Mouse (Mus musculus) liver, postnatal 0 days (tissue): Measurements from ENCODE around the gene Mex3a. TPM values are rescaled to one million over a fixed set of nuclear protein-coding genes. Genes with fewer than 3 reads are reported as not detected.

Source experiments
- ATAC-seq: fragments of 200-750 bp; cut with Nextera tagmentation; 2 replicates; pipeline ENCODE4 v1.8.0; 2017; ENCODE audit warnings: mild to moderate bottlenecking, moderate library complexity
- DNase-seq: peaks from one replicate; pipeline ENCODE4 v3.0.0-alpha.2; 2016
- H3K27ac ChIP-seq: fragments of 300-500 bp; sonication (generic); 2 replicates; pipeline ENCODE4 v1.5.1; 2014; ENCODE audit warnings: antibody characterized with exemption, moderate library complexity, mild to moderate bottlenecking, low read depth
- H3K27me3 ChIP-seq: fragments of 300-500 bp; sonication (generic); 2 replicates; pipeline ENCODE4 v1.6.1; 2014; ENCODE audit warnings: low read length, control low read depth, mixed read lengths; ENCODE audit not compliant: insufficient read depth
- H3K36me3 ChIP-seq: fragments of 300-500 bp; sonication (generic); replicated peaks from 2 replicates; pipeline ENCODE4 v1.6.1; 2014; ENCODE audit warnings: mild to moderate bottlenecking, control low read depth, low read length, moderate library complexity, mixed read lengths; ENCODE audit not compliant: insufficient read depth
- H3K4me1 ChIP-seq: fragments of 300-500 bp; sonication (generic); 2 replicates; pipeline ENCODE4 v1.6.1; 2014; ENCODE audit warnings: antibody characterized with exemption, mild to moderate bottlenecking, control low read depth; ENCODE audit not compliant: insufficient read depth
- H3K4me2 ChIP-seq: fragments of 300-500 bp; sonication (generic); 2 replicates; pipeline ENCODE4 v1.6.1; 2014; ENCODE audit warnings: low read depth, mild to moderate bottlenecking, low read length, moderate library complexity, mixed read lengths
- H3K4me3 ChIP-seq: fragments of 300-500 bp; sonication (generic); 2 replicates; pipeline ENCODE4 v1.5.1; 2014; ENCODE audit warnings: low read depth, low read length
- H3K9ac ChIP-seq: fragments of 300-500 bp; sonication (generic); replicated peaks from 2 replicates; pipeline ENCODE4 v1.6.1; 2014; ENCODE audit warnings: mild to moderate bottlenecking, moderate library complexity
- H3K9me3 ChIP-seq: fragments of 300-500 bp; sonication (generic); 2 replicates; pipeline ENCODE4 v1.6.1; 2016; ENCODE audit warnings: mild to moderate bottlenecking, control low read depth, low read length, mixed read lengths
- CTCF ChIP-seq: sonication (generic); IDR thresholded peaks from 2 replicates; pipeline ENCODE4 v1.5.1; 2016; ENCODE audit warnings: antibody characterized with exemption, low read depth
- EP300 ChIP-seq: IDR thresholded peaks from 2 replicates; pipeline ENCODE4 v1.6.1; 2016; ENCODE audit warnings: antibody characterized with exemption, low read depth, mild to moderate bottlenecking
- whole genome bisulfite sequencing: fragments of 180-500 bp; shearing (Covaris S2); extraction: QIAGEN DNeasy Blood & Tissue Kit; methylation state at CpG from one replicate; pipeline ENCODE4 v1.1.7; 2014; ENCODE audit not compliant: insufficient replicate concordance; 5-methylcytosine and 5-hydroxymethylcytosine counted together
- polyA plus RNA-seq: library from polyadenylated mRNA; unstranded; fragments of >200 nt; fragmentation: Nextera tagmentation; extraction: Ambion mirVana; gene quantifications from 2 replicates; pipeline ENCODE4 v1.2.1, GENCODE M21; 2015

Mex3a gene
- polyA plus RNA-seq, 1 experiment from 2014 or later = 0.51 TPM

DNA sequence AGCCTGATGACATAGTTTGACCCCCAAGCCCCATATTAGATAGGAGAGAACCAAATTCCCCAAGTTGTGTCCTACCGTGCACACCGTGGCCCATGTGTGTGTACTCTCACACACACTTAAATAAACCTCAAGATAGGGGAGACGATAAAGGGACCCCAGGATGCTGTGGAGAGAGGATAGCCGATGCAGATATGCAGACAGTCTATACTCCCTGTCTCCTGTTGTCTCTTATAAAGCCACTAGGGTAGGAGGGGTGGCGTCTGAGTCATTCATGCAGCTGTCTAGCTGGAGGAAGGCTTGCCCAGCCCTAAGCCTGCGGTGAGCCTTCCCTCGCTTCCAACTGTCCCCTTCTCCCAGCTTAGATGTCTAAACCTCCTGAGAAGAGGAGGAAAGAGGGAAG is 32.1 kb upstream of the Mex3a start:
- DNase-seq = no peak
- peak overlapping the region; percentile 96 for H3K4me2 ChIP-seq
- peaks cover 12% of the 10 kb centered on the region for H3K36me3 ChIP-seq
- no peak for ATAC-seq
- H3K9me3 ChIP-seq = no peaks in the 10 kb centered on the region
- no peaks in the 10 kb centered on the region for H3K27me3 ChIP-seq
- H3K4me3 ChIP-seq = peak overlapping the region; percentile 88
- 47% methylated on average over 7 of the region's 7 CpGs for WGBS
- H3K27ac ChIP-seq = peak overlapping the region; percentile 94
- H3K4me1 ChIP-seq = peaks cover 46% of the 10 kb centered on the region
- H3K9ac ChIP-seq = peak overlapping the region; percentile 93; the same call in 1 of the 2 replicates
- TF ChIP-seq EP300 = no peak
- TF ChIP-seq CTCF = no peak

DNA sequence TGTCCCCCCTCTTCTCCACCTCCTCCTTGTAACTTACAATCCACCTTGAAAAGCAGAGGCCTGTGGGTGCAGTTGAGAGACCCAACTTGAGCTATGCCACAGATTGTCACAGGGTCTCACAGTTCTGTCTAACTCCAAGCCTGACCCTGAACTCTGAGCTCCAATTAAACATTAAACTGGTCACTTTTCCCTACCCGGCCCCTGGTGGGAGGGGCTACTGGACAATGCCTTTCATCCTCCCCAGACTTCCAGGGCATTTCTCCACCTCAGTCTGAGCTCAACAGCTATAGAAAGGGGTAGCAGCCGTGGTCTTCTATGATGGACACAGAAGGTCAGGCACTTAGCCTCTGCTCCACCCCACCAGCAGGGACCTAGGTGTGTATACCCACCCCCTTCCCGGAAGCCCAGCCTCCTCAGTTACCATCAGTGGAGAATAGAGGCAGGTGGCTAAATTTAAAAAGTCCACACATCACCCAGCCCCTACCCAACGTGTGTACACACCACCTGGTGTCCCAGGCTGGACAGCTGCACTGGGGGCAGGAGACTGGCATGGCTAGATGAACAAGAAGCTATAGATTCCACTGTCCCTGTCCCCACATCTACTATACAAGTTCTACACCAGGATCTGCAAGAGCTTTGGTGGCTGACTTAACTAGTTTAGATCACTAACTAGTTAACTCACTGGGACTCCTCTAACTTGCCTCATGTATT is 31.4 kb upstream of the Mex3a start:
- Histone ChIP-seq H3K27ac (peak overlapping the region; percentile 94), H3K9me3 (no peaks in the 10 kb centered on the region), H3K4me3 (peak overlapping the region; percentile 88), H3K36me3 (peaks cover 12% of the 10 kb centered on the region), H3K9ac (peak overlapping the region; percentile 93), H3K27me3 (no peaks in the 10 kb centered on the region), H3K4me1 (peaks cover 39% of the 10 kb centered on the region), H3K4me2 (peak overlapping the region; percentile 96)
- no peak for TF ChIP-seq CTCF
- no peak for TF ChIP-seq EP300
- DNase-seq (peak; percentile 59), ATAC-seq (peak; percentile 26)
- 45% methylated on average over 4 of the region's 4 CpGs for WGBS

DNA sequence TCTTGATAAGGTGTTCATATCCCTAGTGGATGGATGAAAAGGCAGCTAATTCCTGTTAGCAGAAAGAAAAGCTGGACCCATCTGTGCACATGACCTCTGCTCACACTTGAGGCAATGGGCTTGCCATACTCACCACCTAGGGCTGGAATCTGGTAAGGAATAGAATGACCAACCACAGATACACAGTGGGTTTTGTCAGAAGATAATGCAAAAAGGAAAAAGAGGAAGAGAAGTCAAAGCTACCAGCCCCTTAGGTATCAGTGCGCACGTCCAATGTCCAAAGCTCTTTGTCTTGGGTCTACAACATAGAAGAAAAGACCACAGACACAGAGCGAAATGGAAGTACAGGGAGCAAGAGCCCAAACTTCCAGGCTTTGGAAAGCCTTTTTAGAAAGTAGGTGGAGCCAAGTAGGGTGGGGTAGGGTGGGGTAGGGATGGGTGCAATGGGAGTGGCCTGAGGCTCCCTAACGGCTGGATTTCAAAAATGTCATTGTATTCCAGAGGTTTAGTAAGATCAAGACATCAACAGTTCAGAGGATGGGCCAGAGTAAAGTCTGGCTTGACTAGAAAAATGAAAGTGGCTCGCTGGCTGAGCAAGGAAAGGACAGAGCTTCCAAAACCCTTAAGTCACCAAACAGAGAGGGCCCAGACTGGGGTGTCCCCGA is 30.7 kb upstream of the Mex3a start:
- Histone ChIP-seq H3K9ac (peak overlapping the region; percentile 93), H3K4me2 (peak overlapping the region; percentile 96), H3K9me3 (no peaks in the 10 kb centered on the region), H3K36me3 (peaks cover 12% of the 10 kb centered on the region), H3K27me3 (no peaks in the 10 kb centered on the region), H3K27ac (peak overlapping the region; percentile 94), H3K4me3 (peak overlapping the region; percentile 88), H3K4me1 (peaks cover 34% of the 10 kb centered on the region)
- DNase-seq (peak; percentile 47), ATAC-seq (peak; percentile 22)
- WGBS = 42% methylated on average over 6 of the region's 6 CpGs
- TF ChIP-seq CTCF (no peak), EP300 (no peak)

DNA sequence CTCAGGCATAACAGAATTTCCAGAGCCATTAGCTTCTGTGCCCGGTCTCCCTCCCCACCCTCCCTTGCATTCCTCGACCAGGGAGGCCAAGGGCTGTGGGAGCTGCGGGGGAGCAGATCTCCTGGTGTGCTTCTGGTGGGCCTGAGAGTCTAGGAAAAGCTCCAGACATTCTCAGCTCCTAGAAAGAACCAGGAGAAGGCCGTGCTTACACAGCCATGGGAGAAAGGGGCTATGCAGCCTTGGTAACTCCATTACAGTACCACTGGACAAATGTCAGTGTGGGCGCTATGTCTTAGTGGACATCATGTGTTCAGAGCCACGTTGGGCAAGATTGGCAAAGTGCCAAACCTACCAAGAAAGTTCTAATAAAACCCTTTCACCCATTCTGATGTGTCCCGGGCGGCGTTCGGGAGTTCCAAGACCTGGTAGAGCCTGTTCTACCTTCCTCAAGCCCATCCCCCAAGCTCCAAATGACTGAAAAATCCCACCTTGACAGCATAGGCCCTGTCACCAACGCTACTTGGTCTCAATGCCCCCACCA is 30.1 kb upstream of the Mex3a start:
- 22% methylated on average over 11 of the region's 11 CpGs for WGBS
- Histone ChIP-seq H3K9ac (peak overlapping the region; percentile 93), H3K4me2 (peak overlapping the region; percentile 96), H3K27ac (peak overlapping the region; percentile 94), H3K4me3 (peak overlapping the region; percentile 88), H3K4me1 (peaks cover 30% of the 10 kb centered on the region), H3K36me3 (peaks cover 12% of the 10 kb centered on the region), H3K27me3 (no peaks in the 10 kb centered on the region), H3K9me3 (no peaks in the 10 kb centered on the region)
- DNase-seq = peak; percentile 49
- TF ChIP-seq CTCF (no peak), EP300 (no peak)
- 0 out of 2 replicates have a peak, but pooled peaks have one; percentile 3 for ATAC-seq

DNA sequence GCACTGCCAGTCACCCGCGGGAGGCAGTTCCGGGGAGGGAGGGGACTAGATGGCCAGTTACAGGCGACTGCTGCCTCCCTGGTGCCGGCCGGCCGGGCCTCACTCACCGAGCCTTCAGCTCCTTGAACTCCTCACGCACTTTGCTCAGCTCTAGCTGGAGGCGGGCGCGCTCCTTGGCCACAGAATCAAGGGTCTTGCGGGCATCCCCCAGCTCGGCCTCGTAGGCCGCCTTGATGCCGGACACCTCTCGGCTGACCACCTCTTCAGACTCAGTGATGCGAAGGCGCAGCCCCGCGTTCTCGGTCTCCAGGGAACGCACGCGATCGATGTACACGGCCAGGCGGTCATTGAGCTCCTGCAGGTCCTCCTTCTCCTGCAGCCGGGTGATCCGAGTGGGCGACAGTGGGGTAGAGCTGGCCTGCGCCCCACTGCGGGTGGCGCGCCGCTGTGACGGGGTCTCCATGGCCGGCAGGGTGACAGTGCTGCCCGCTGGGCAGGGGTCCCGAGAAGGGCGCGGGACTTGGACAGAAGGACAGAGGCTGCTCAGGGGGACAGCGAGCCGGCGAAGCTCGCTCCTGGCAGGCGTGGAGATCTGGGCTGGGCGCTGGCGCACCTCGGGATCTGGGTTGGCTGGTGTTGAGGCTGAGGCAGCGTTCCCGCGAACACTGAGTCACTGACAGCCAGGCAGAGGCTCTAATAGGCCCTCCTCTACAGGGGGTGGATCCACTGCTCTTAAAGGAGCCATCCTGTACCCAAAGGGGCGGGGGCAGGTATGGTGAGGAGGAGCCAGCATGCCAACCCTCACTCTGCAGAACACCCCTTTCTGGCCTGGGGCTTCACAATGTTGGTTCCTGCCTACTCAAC is 29.3 kb upstream of the Mex3a start:
- H3K4me1 ChIP-seq = peaks cover 22% of the 10 kb centered on the region
- WGBS = 3% methylated on average over 54 of the region's 55 CpGs

DNA sequence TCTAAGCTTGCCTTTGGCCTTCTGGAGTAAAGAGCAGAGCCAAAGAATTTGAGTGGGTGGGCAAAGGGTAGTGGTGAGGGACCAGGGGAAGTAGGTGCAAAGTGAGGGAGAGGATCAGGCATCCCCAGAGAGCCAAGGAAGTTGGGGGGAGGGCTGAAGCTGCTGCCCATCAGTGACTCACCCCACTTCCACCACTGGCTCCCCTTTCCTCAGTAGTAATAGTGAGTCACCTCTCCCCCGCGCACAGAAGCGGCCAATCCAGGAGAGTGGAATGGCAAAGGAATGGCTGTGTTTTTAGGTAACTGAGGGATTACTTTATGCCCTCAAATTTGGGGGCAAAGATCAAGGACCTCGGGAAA is 28.7 kb upstream of the Mex3a start:
- H3K9ac ChIP-seq = no peak overlapping the region
- peak overlapping the region; percentile 88 for H3K4me3 ChIP-seq
- 28% methylated on average over 4 of the region's 4 CpGs for WGBS
- H3K27ac ChIP-seq = peak overlapping the region; percentile 94
- H3K36me3 ChIP-seq = peaks cover 12% of the 10 kb centered on the region
- no peaks in the 10 kb centered on the region for H3K9me3 ChIP-seq
- no peak; the same call in 1 of the 2 replicates for ATAC-seq
- TF ChIP-seq EP300 (no peak), CTCF (no peak)
- H3K27me3 ChIP-seq = no peaks in the 10 kb centered on the region
- H3K4me2 ChIP-seq = peak overlapping the region; percentile 96
- no peak for DNase-seq
- H3K4me1 ChIP-seq = peaks cover 22% of the 10 kb centered on the region

More for the DNA sequence above, 29.3 kb upstream of the Mex3a start:
- DNase-seq = peak; percentile 89
- Histone ChIP-seq H3K9me3 (no peaks in the 10 kb centered on the region), H3K4me2 (peak overlapping the region; percentile 96), H3K27me3 (no peaks in the 10 kb centered on the region), H3K27ac (peak overlapping the region; percentile 94), H3K36me3 (peaks cover 12% of the 10 kb centered on the region), H3K9ac (peak overlapping the region; percentile 93), H3K4me3 (peak overlapping the region; percentile 88)
- no peak for TF ChIP-seq CTCF
- ATAC-seq = peak; percentile 93
